In the genomic region with DNA sequence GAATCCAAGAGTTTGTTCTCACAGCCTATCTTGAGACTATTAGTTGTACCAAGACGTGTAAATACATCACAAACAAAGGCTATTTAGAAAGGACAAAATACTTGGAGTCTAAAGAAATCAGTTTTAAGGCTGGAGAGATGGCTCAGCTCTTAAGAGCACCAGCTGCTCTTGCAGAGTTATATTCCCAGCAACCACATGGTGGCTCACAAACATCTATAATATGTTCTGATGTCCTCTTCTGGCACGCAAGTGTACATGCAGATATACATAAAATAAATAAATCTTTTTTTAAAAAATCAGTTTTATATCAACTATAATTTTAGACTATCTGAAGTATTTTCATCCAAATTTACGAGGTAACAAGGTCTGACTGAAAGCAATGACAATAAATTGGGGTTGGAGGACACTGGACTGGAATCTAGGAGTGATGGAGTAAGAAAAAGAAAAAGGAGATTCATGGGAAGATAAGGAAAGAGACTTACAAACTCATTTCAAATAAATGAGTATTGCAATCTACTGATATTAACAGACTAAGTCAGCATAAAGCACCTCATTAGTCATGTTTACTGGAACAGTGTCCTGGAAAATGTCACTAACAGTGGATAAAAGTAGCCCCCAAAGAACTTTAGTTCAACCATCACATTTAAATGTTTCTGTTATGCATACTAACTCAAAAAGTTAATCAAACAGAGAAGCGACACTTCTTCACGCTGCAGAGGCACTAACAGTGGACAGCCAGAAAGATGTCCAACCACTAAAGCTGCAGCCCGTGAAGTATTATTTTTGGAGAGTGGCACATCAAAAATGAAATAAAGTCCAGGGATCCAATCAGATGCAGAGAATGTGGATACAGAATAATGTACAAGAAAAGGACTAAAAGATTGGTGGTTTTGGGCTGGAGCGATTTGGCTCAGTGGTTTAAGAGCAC, we compare ENCODE assay signal across 23 mouse cellular contexts. TPM values are rescaled to one million over a fixed set of nuclear protein-coding genes. Genes with fewer than 3 reads are reported as not detected.
DNase-seq lines count a peak whose midpoint lies in the region; ATAC-seq and TF ChIP-seq lines count a peak whose summit lies in the region.
"Had no signal": no experiment of that assay in that cellular context is flagged by ENCODE, and none has a peak within 500 bp of the region (broad histone marks: within the 10 kb centered on the region; RNA-seq: fewer than 3 reads in every experiment).

No protein-coding gene starts in this region.

- H3K4me1 ChIP-seq in kidney, postnatal 0 days (replicated peaks; ENCODE audit: insufficient read depth, low read length): no peaks in the 10 kb centered on the region
- no peaks in the 10 kb centered on the region for H3K4me1 ChIP-seq in lung, embryonic 15.5 days
- H3K4me1 ChIP-seq: forebrain, embryonic 13.5 days; hindbrain, embryonic 12.5 days; neural tube, embryonic 13.5 days had no signal

- H3K9ac ChIP-seq in kidney, postnatal 0 days (ENCODE audit: low read depth, low read length): no peak overlapping the region
- no peak overlapping the region for H3K9ac ChIP-seq in lung, embryonic 15.5 days
- H3K9ac ChIP-seq: forebrain, embryonic 13.5 days; hindbrain, embryonic 12.5 days; liver, embryonic 13.5 days; neural tube, embryonic 13.5 days had no signal

- CTCF ChIA-PET in Patski (lab: Charles Lee): no interaction called here

- peak; percentile 35; the same call in 1 of the 2 replicates for TF ChIP-seq CTCF in kidney, postnatal 0 days (IDR thresholded peaks at IDR 0.05; ENCODE audit: low read depth)
- peak; percentile 24 for TF ChIP-seq CTCF in Patski (IDR thresholded peaks at IDR 0.05)

- peak; percentile 32 for DNase-seq in kidney, postnatal 0 days (ENCODE audit: low spot score)
- no peak for DNase-seq in kidney, postnatal 14 days
- no peak for DNase-seq in lung, postnatal 10 days
- peak; percentile 63 for DNase-seq in 416B (ENCODE audit: low read depth)
- DNase-seq in Patski (ENCODE audit: low read depth, low spot score): no peak
- DNase-seq in T-cell, adult 2 months (ENCODE audit: low spot score): no peak
- DNase-seq: adrenal gland, postnatal 36 days; cerebellum, adult 2 months; cerebellum, postnatal 14 days; gastrocnemius, postnatal 14 days; heart, postnatal 36 days; kidney, adult 8-10 months; kidney, postnatal 10 days; liver, embryonic 13.5 days; lung, adult 2 months; thymus, postnatal 4 days had no signal

- POLR2A ChIA-PET in Patski (lab: Charles Lee): no interaction called here

- ATAC-seq in kidney, postnatal 0 days (replicated peaks; ENCODE audit: low FRiP score, low read depth): no peak
- ATAC-seq in lung, embryonic 15.5 days (ENCODE audit: borderline replicate concordance, extremely low read depth, low FRiP score, low TSS enrichment): no peak; the same call in 1 of the 2 replicates
- no peak for ATAC-seq in Patski
- ATAC-seq: forebrain, embryonic 13.5 days had no signal

- H3K27me3 ChIP-seq in kidney, postnatal 0 days (ENCODE audit: insufficient read depth, low read length): no peaks in the 10 kb centered on the region
- no peaks in the 10 kb centered on the region for H3K27me3 ChIP-seq in lung, embryonic 15.5 days
- no peaks in the 10 kb centered on the region for H3K27me3 ChIP-seq in Patski
- H3K27me3 ChIP-seq: forebrain, embryonic 13.5 days; hindbrain, embryonic 12.5 days; liver, embryonic 13.5 days; neural tube, embryonic 13.5 days had no signal

- no peaks in the 10 kb centered on the region for H3K9me3 ChIP-seq in kidney, postnatal 0 days (replicated peaks; ENCODE audit: low read length)
- no peaks in the 10 kb centered on the region for H3K9me3 ChIP-seq in lung, embryonic 15.5 days
- H3K9me3 ChIP-seq: forebrain, embryonic 13.5 days; G1E; hindbrain, embryonic 12.5 days; liver, embryonic 13.5 days; neural tube, embryonic 13.5 days had no signal

- in situ Hi-C loops in Patski (cut with MboI; ENCODE audit: low pct_unique_long_range_greater_than_20kb): no loop called here

- WGBS in kidney, postnatal 0 days: 82% methylated on average over 7 of the region's 7 CpGs
- WGBS in lung, embryonic 15.5 days: 55% methylated on average over 7 of the region's 7 CpGs

- H3K4me3 ChIP-seq in kidney, postnatal 0 days (replicated peaks; ENCODE audit: low read depth, low read length): no peak overlapping the region
- no peak overlapping the region for H3K4me3 ChIP-seq in lung, embryonic 15.5 days
- H3K4me3 ChIP-seq: forebrain, embryonic 13.5 days; hindbrain, embryonic 12.5 days; liver, embryonic 13.5 days; neural tube, embryonic 13.5 days had no signal

- no peak overlapping the region for H3K4me2 ChIP-seq in kidney, postnatal 0 days (ENCODE audit: low read length)
- H3K4me2 ChIP-seq in lung, embryonic 15.5 days: no peak overlapping the region
- H3K4me2 ChIP-seq: forebrain, embryonic 13.5 days; heart, embryonic 11.5 days; hindbrain, embryonic 12.5 days; liver, embryonic 13.5 days; midbrain, embryonic 11.5 days; neural tube, embryonic 13.5 days had no signal

- H3K36me3 ChIP-seq in kidney, postnatal 0 days (ENCODE audit: insufficient read depth, low read length): peaks cover 11% of the 10 kb centered on the region; the same call in 1 of the 2 replicates
- peaks cover 16% of the 10 kb centered on the region; the same call in 1 of the 2 replicates for H3K36me3 ChIP-seq in lung, embryonic 15.5 days

- no peak overlapping the region for H3K27ac ChIP-seq in kidney, postnatal 0 days
- H3K27ac ChIP-seq in lung, embryonic 15.5 days: 0 out of 2 replicates have a peak overlapping the region, but pooled peaks have one; percentile 47
- H3K27ac ChIP-seq: forebrain, embryonic 13.5 days; hindbrain, embryonic 12.5 days; liver, embryonic 13.5 days; neural tube, embryonic 13.5 days had no signal

RNA-seq across cellular contexts. Expression of a gene that starts 14.1 kb away (rescaled TPM):
- 414 and 416 TPM in 2 replicates for polyA plus RNA-seq in kidney, postnatal 0 days (2015; fragmentation: Nextera tagmentation; extraction: Ambion mirVana)
- 400 and 412 TPM in 2 replicates for polyA plus RNA-seq in lung, embryonic 15.5 days (2015; fragmentation: Nextera tagmentation; extraction: Ambion mirVana)
- 173 TPM for polyA plus RNA-seq in Patski (2021)

RNA-seq across cellular contexts. Expression of a gene that starts 28.3 kb away (rescaled TPM):
- polyA plus RNA-seq in kidney, postnatal 0 days (2015; fragmentation: Nextera tagmentation; extraction: Ambion mirVana): 162 and 173 TPM in 2 replicates
- 230 and 232 TPM in 2 replicates for polyA plus RNA-seq in lung, embryonic 15.5 days (2015; fragmentation: Nextera tagmentation; extraction: Ambion mirVana)
- 189 TPM for polyA plus RNA-seq in Patski (2021)

Comparison
In these comparisons a context has a peak if more than half of its experiments do, and no peak if none do; other contexts are left out.
1. DNase-seq: peak in kidney, postnatal 0 days (single experiment) and 416B (single experiment); none in kidney, postnatal 14 days (single experiment), lung, postnatal 10 days (single experiment), Patski (single experiment) and T-cell, adult 2 months (single experiment).